Mouse (Mus musculus) right cerebral cortex, postnatal 10 days (tissue): ENCODE results near the gene Cda.

ENCODE experiments used
- DNase-seq, 2 experiments: peaks; one replicate each; pipeline ENCODE4 v3.0.0; 2021; ENCODE audit warnings: low spot score in 2 of 2

Gene Cda

DNA sequence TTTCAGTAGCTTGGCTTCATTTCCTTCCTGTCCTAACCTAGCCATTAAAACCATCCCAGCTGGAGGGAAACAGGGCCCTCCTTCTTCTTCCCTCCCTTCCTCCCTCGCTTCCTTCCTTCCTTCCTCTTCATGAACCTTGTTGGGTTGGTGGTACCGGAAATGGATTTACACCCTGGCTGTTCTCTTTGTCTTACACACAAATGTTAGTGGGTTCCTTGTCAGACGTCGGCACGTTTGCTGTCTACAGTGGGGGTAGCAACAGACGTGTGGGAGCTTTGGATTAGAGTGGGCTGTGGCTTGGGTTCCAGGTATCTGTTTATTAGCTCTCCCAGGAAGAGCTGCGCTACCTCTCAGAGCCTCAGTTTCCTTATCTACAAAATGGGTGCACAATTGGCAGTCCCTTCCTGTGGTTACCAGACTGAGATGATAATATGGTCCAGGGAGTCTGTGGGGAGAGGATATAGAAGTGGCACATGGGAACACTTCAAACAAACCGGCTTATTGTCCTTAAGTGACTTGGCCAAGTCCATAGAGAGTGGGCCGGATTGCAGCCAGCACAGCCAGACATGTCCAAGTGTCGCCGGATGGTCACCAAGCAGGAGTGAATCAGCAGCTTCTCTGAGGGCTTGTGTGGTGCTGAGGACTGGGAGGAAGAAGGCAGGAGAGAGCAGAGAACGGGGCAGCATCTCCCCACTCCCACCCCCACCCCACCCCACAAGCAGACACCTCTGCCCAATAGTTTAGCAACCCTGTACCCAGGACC lies 887 bp upstream of the Cda start:
- DNase-seq: no peak

DNA sequence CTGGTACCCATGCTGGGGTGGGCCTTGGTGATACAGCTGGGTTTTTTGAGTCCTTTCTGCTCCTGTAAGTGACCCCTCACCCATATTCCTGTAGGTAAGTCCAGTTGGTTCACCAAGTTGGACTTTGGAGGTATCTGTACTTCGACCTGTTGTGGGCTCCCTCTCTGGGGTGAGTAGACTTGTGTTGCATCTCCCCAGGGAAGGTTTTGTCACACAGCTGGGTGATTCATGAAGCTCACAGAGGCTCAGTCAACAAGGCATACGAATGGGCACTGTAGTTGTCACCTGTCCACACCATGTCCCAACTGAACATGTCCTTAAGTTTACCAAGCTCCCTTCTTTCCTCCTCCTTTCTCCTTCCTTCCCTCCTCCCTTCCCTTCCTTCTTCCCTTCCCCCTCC lies 1.2 kb downstream of the Cda start:
- DNase-seq: no peak

DNA sequence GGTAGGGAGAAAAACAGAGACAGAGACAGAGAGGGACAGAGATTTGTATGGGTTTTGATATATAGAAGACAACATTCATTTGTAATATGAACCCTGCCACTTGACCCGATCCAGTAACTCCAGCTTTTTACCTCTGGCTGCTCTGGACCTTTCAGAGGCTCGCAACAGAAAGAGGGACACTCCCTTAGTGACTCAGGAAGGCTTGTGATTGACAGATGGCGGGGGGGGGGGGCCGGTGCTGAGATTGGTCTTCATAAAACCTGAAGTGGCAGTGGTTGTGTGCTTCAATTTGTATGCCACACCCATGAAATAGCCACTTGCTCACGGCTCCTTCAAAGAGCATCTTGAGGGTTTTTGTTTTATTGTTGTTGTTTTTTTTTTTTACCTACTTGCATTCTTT lies 4.3 kb downstream of the Cda start:
- DNase-seq: no peak

DNA sequence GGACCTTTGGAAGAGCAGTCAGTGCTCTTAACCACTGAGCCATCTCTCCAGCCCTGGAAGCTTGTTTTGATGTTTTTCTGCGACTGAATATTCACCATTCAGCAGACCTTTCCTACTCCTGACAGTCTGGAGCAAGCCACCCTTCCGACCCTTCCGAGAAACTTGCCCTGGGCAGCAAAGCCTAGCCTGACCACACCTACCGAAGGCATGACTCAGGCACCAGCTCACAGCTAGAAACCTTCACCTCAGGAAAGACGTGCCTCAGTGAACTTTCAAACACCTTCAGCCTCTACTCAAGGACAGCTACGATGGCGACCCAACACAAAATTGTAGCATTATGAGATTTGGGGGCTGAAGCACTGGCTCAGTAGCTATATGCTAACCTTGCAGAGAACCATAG lies 4.9 kb downstream of the Cda start:
- DNase-seq: no peak

DNA sequence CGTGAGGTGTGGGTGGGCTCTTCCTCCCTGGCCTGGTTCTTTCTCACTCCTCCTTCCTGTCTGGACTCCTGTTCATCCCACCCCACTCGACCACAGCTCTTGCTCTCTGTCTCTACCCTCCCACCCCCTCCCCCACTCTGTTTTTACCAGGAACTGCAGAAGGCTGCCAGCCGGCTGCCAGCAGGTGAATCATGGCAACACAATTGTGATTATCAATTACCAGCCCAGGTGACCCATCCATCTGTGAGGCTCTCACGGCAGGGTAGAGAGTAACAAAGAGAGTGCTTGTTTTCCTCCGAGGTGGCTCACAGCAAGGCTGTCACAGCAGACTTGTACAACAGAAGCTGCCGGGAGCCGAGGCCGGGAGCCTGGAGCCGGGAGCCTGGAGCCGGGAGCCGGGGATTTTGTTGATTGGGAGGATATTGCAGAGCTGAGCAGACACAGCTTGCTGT lies 6.4 kb downstream of the Cda start:
- DNase-seq: peak in 1 of 2 experiments; percentile 45

DNA sequence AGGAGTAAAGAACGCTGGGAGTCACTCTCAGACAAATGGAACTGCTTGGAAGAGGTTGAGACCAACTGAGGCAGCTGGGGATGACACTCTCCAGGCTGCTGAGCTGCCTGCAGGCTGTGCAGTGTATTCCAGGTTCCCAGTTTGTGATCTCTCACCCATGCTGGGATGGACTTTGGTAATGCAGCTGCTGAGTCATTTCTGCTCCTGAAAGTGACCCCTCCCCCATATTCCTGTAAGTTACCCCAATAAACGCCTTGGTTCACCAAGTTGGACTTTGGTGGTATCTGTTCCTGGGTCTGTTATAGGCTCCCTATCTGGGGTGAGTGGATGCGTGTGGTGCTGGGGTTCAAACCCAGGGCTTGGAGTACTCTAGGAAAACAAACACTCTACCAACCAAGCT lies 9.6 kb downstream of the Cda start:
- no peak for DNase-seq

DNA sequence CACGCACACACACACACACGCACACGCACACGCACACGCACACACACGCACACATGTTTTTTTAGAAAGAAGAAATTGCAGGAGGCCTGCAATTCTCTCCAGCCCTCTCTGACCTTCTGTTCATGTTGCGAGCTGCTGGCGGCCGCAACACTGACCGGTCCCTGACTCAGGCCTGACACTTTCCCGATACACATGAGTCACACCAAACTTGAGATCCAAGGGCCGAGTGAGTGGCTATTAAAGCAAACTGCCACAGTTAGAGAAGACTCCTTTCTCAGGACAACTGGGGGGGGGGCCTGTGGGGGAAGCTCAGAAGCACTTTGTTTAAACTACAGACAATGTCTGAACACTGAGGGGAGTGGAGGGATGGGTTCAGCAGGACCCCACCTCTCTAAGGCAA lies 11.2 kb downstream of the Cda start:
- DNase-seq: no peak

DNA sequence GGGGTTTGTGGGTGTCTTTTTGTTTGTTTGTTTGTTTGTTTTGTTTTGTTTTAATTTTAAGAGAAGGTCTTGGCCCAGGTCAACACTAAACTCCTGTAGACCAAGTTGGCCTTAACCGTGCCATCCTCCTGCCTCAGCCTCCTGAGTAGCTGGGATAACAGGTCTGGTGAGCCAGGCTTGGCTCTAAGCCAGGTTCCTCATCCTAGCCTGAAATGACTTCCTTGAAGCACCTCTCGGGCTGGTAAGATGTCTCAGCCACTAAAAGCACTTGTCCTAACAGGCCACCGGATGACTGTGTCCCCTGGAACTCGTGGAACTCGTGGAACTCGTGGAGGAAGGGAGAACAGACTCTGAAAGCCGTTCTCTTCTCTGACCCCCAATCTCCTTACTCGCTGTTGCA lies 11.7 kb downstream of the Cda start:
- no peak for DNase-seq

DNA sequence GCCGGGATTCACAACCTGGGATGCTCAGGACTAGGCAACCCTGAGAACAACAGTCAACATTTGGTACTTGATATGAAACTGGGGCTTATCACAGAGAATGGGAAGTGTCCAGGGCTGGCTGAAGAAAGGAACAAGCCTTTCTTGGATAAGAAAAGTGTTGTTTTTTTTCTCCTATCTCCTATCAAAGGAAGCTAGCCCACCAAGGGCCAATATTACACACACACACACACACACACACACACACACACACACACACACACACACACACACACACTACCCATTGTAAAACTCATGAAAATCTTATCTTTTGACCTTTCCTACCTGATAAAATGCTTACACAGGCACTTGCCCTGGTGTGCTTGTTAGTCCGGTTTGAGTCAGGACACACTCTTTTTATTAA lies 12.3 kb downstream of the Cda start:
- DNase-seq: no peak

DNA sequence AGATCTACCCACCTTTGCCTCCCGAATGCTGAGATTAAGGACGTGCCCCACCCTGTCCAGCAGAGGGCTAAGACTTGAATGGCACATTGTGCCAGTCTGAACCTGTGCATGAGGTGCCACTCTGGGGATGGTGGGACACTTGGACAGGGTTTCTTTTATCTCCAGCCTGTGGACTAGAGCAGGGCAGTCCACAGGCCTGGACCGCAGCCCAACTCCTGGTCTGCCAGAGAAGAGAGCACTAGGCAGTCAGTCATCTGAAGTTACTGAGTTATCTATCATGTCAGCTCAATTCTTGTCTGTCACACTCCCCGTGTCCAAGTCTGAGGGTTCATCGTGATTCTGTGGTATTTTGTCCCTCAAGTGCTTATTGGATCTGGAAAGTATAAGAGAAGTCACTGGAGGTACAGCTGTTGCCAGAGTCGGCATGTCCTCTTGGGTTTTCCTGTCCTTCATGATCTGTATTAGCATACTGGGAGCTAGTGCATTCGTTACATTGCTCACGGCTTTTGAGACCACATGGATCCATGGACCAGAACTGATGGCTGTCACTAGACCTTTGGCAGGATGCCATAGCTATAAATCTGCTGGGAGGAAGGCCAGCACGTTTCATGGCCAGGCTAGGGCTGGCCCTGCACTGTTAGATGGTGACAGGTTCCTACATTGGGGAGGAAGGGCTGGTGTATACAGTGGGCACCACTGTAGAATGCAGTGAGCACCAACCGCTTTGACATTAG lies 14.2 kb downstream of the Cda start:
- no peak for DNase-seq

DNA sequence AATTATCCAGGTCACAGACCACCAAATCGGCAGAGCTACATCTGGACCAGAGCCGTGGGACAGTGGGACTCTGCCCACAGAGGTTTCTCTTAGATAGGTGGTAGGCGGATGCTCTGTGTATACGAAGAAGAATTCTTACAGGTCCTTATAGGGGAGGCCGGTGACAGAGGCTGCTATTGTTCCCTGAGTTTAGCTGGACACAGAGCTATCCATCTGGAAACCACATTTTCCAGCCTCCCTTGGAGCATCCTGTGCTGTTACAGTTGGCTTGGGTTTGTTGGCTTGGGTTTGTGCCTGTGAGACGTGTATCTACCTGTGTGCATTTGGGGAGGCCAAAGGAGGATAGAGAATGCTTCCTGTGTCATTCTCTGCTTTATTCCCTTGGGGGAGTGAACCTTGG lies 15.1 kb downstream of the Cda start:
- DNase-seq: no peak

DNA sequence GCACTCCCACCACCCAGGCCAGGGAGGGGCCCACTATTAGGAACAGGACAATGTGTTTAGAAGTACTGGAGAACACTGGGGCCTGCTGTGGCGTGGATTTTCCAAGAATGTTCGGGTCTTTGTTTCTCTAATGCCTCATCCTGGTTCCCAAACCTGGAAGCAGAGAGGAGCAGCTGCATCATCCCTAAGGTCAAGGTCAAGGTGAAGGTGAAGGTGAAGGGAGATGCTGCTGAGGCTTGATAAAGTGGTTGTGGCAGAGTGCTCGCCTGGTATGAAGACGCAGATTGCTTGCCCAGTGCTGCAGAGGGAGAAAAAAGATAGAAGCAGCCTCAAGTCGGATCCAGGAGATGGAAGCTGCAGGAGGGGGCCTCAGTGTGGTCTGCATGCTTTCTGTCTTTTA lies 16.0 kb downstream of the Cda start:
- no peak for DNase-seq

DNA sequence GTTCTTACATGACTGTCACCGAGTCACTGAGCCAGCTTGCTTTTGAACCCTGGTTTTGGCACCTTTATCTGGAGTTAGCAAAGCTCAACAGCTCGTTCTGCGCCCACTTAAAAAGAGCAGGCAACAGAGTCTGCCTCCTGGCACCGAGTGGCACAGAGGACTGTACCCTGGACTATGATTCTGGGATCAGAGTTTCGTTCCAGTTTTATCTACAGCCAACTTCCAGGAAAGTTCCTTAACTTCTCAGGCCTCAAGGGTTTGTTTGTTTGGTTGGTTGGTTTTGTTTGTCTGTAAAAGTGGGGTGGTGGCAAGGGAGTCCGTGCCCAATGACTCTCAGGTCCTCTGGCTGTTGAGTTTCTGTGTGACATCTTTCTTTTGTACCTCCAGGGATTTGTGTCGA lies 19.1 kb downstream of the Cda start:
- no peak for DNase-seq

DNA sequence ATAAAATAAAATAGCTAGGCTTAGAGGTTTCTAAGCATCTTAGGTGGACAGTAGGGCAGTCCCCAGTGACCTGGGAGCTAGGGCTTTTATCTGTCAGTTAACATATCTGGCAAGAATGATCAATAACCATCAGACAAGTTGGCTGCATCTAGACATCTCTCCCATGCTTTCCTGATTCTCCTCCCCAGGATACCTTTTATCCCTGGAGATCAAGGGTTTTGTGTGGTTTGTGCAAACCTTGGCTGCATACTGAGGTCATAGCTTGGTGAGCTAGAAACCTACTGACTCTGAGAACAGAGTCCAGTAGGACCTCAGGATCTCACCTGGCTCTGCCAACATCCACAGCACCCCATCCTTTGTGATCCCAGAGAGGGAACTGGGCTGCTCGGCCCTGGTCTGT lies 20.5 kb downstream of the Cda start:
- DNase-seq: no peak

DNA sequence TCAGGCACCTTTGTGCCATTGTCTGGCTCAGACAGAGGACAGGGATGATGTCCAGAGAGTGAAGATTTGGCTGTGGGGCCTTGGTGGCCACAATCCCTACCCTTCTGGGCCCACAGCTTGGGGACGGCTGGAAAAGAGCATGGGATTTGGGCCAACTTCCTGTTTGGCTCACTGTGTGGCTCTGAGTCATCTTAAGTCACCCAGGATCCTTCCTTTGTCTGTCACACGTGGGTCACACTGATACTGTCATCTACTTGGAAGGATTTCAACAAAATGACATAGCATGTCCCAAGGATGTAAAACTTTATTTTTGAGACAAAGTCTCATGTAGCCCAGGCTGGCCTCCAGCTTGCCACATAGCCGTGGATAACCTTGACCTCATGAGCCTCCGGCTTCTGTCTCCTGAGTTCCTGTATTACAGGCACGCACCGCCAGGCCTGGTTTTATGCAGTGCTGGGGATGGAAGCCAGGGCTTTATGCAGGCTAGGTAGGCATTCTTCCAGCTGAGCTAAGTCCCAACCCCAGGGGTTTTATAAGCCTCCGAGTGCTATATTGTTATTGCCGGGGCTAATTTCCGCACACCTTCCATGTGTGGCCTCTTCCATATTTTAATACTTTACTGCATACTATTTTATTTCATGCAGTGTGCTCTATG lies 22.8 kb downstream of the Cda start:
- DNase-seq: no peak

DNA sequence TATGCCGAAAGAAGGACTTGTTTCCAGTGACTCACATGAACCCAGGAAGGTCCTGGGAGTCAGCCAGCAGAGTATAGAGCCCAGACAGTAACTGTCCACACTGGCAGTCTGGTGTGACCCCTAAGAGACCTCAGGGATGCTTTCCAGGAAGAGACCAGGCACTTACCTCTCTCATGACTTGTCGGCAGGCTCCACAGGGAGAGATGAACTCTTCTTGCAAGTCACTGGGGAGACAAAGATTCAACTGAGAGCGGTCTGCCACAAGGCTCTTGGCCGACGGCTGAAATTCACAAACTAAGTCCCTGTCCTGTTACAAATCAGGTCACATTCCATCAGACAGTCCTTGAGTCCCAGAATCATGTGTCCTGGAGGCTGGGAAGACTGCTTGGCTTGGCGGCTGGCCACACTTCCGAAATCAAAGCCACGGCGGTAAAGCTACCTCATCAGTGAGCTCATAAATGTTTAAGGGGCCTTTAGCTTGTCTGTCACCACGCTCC lies 24.4 kb downstream of the Cda start:
- DNase-seq: no peak

DNA sequence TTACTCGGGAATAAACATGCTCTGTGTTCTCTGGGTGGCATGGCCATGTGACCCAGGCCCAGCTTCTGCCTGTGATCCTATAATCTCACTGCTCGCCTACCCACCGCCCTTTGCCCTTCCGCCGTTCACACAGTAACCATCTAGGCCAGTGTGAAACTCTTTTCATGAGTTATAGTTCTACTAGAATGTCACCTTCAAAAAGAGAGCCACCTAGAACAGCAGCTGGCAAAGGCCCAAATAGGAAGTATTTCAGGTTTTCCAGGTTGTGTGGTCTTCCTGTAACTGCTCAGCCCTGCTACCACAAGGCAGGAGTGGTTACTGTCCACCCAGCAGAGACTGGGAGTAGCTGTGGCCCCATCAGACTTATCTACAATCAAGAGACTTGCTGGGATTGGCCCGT lies 25.0 kb downstream of the Cda start:
- no peak for DNase-seq

DNA sequence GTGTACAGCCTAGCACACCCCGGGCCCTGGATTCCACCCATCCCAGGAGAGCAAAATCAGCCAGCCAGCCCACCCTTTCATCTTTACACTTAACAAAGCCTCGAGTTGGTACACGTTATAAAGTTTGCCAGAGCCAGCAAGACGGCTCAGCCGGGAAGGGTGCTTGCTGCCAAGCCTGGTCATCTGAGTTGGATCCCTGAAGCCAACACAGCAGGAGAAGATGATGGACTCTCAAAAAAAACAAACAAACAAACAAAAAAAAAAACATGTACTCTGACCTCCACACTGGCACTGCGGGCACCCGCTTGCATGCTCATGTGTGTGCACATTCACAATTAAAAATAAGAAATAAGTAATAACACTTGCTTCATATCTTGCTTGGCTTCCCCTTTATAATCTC lies 25.7 kb downstream of the Cda start:
- no peak for DNase-seq

DNA sequence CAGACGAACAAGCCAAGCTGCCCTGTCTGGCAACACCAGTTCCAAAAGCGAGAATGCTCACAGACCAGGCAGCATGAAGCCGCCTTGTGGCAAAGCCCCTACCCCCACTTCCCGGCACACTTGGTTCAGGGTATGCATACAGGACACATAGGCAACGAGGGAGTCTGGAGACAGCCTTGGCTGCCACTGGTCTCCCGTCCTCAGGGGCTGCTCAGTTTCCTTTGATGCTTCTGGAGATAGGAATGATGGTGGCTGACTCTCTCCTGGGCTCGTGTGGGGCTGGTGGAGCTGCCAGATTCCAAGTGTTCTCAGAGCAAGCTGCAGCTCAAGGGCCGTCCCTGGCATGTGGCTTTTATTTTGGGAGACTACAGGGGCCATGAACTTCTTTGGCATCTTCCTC lies 26.4 kb downstream of the Cda start:
- DNase-seq: no peak

DNA sequence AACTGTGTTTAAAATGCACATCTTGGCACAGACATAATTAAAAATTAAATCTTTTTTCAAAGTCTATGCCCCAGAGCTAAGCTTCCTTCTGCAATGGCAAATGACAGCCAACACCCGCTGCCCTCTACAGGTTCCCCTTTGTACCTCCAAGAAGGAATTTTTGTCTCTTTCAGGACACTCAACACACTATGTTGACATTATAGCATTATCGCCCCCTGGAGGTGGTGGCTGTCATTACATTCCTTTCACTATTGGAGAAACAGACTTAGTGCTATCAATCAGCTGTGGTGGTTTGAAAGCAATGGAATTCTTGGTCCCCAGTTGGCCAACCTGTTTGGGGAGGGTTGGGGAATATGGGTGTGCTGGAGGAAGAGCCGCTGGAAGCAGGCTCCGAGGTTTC lies 27.8 kb downstream of the Cda start:
- DNase-seq: no peak

DNA sequence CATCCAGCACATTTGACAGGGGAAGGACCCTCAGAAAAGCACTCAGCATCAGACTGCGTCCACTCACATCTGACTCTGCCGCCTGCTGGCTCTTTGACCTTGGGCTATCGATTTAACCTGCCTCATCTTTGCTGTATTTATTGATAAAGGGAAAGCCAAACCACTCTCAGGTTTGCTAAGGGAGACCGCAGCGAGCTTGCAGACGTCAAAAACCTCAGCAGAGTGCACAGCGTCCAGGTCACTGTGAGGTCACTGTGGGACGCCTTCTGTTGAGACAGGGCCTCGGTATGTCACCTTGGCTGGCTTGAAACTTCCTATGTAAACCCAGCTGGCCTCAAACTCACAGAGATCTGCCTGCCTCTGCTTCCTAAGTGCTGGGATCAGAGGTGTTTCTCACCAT lies 30.5 kb downstream of the Cda start:
- DNase-seq: no peak

DNA sequence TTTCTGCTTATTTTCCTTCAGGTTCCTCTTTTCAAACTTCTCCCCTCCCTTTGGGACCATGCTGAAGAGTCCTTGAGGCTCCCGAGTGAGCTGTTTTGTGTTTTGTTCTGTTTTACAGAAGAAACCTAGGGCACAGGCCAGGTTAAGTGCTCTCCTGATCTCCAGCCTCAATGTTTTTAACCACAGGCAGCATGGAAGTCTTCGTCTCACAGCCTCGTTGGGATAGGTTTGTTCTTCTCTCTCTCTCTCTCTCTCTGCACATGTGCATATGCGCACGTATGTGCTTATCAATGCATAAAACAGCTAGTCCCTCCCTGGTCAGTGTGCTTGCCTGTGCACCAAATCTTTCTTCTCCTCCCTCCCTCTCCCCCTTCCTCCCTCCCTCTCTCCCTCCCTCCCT lies 30.9 kb downstream of the Cda start:
- no peak for DNase-seq

DNA sequence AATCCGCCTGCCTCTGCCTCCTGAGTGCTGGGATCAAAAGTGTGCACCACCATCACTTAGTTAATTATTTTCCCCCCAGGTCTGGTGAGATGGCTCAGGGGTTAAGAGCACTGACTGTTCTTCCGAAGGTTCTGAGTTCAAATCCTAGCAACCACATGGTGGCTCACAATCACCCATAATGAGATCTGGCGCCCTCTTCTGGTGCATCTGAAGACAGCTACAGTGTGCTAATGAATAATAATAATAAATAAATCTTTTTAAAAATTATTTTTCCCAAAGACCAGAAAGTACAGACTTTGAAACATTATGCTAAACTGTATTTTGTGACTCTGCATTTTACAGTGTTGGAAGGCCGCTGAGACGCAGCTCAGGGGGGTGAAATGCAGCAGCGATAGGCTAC lies 32.1 kb downstream of the Cda start:
- no peak for DNase-seq
